Mouse (Mus musculus) liver, embryonic 12.5 days (tissue): ENCODE measurements around the gene 1700017B05Rik. TPM values are rescaled to one million over a fixed set of nuclear protein-coding genes. Genes with fewer than 3 reads are reported as not detected.

Experiments used
- ATAC-seq: fragments of 200-750 bp; cut with Nextera tagmentation; 2 replicates; pipeline ENCODE4 v1.8.0; 2017; ENCODE audit warnings: moderate number of reproducible peaks, mild to moderate bottlenecking, moderate library complexity
- H3K27ac ChIP-seq: fragments of 300-500 bp; sonication (generic); 2 replicates; pipeline ENCODE4 v1.5.1; 2016; ENCODE audit warnings: mild to moderate bottlenecking
- H3K27me3 ChIP-seq: fragments of 300-500 bp; sonication (generic); replicated peaks from 2 replicates; pipeline ENCODE4 v1.6.1; 2016; ENCODE audit warnings: mild to moderate bottlenecking, moderate library complexity
- H3K36me3 ChIP-seq: fragments of 300-500 bp; sonication (generic); 2 replicates; pipeline ENCODE4 v1.6.1; 2016; ENCODE audit warnings: mild to moderate bottlenecking, moderate library complexity
- H3K4me1 ChIP-seq: fragments of 300-500 bp; sonication (generic); 2 replicates; pipeline ENCODE4 v1.6.1; 2016
- H3K4me2 ChIP-seq: fragments of 300-500 bp; sonication (generic); 2 replicates; pipeline ENCODE4 v1.6.1; 2016; ENCODE audit warnings: mild to moderate bottlenecking, moderate library complexity
- H3K4me3 ChIP-seq: fragments of 300-500 bp; sonication (generic); 2 replicates; pipeline ENCODE4 v1.5.1; 2016; ENCODE audit warnings: mild to moderate bottlenecking, moderate library complexity
- H3K9ac ChIP-seq: fragments of 300-500 bp; sonication (generic); 2 replicates; pipeline ENCODE4 v1.6.1; 2016; ENCODE audit warnings: mild to moderate bottlenecking, moderate library complexity
- H3K9me3 ChIP-seq: fragments of 300-500 bp; sonication (generic); replicated peaks from 2 replicates; pipeline ENCODE4 v1.6.1; 2016; ENCODE audit warnings: mild to moderate bottlenecking, moderate library complexity
- WGBS: fragments of 180-500 bp; shearing (Covaris S2); methylation state at CpG from one replicate; pipeline ENCODE4 v1.1.7; 2016; ENCODE audit not compliant: insufficient replicate concordance; 5-methylcytosine and 5-hydroxymethylcytosine counted together
- polyA plus RNA-seq: library from polyadenylated mRNA; unstranded; fragments of >200 nt; fragmentation: Nextera tagmentation; extraction: Ambion mirVana; gene quantifications from 2 replicates; pipeline ENCODE4 v1.2.1, GENCODE M21; 2016

The 1700017B05Rik gene
- polyA plus RNA-seq, 1 experiment from 2014 or later: 23.4 TPM

- H3K27ac ChIP-seq: no peak overlapping the region
- H3K4me2 ChIP-seq: no peak overlapping the region
- no peak for ATAC-seq
- no peak overlapping the region for H3K9ac ChIP-seq
- H3K4me1 ChIP-seq: peaks cover 58% of the 10 kb centered on the region
- H3K4me3 ChIP-seq: no peak overlapping the region
- 0 out of 2 replicates have a peak, but pooled peaks cover 4% of the 10 kb centered on the region for H3K27me3 ChIP-seq
- no peaks in the 10 kb centered on the region for H3K9me3 ChIP-seq
- H3K36me3 ChIP-seq: no peaks in the 10 kb centered on the region
- WGBS: 57% methylated on average over 3 of the region's 3 CpGs
Measured at GRCm38 (mm10) chr9:57295666-57296065, 33.3 kb upstream of the 1700017B05Rik start.

GRCm38 (mm10) chr9:57294905-57295304 is 32.5 kb upstream of the 1700017B05Rik start:
- H3K36me3 ChIP-seq: no peaks in the 10 kb centered on the region
- H3K4me3 ChIP-seq: no peak overlapping the region
- no peak overlapping the region for H3K4me2 ChIP-seq
- no peak overlapping the region for H3K9ac ChIP-seq
- H3K4me1 ChIP-seq: peaks cover 51% of the 10 kb centered on the region
- ATAC-seq: no peak
- no peaks in the 10 kb centered on the region for H3K9me3 ChIP-seq
- 0 out of 2 replicates have a peak, but pooled peaks cover 4% of the 10 kb centered on the region for H3K27me3 ChIP-seq
- H3K27ac ChIP-seq: peak overlapping the region; percentile 11; the same call in 1 of the 2 replicates
- 53% methylated on average over 3 of the region's 3 CpGs for WGBS

GRCm38 (mm10) chr9:57287183-57287582 is 24.8 kb upstream of the 1700017B05Rik start:
- ATAC-seq: peak; percentile 50; the same call in 1 of the 2 replicates
- Histone ChIP-seq H3K9ac (no peak overlapping the region), H3K27me3 (peaks cover 20% of the 10 kb centered on the region), H3K27ac (no peak overlapping the region), H3K36me3 (no peaks in the 10 kb centered on the region), H3K4me3 (no peak overlapping the region), H3K4me2 (no peak overlapping the region), H3K4me1 (peaks cover 9% of the 10 kb centered on the region; the same call in 1 of the 2 replicates), H3K9me3 (no peaks in the 10 kb centered on the region)
- 70% methylated on average over 6 of the region's 6 CpGs for whole genome bisulfite sequencing

- no peak overlapping the region for H3K9ac ChIP-seq
Measured at GRCm38 (mm10) chr9:57283311-57283710, 20.9 kb upstream of the 1700017B05Rik start.

GRCm38 (mm10) chr9:57282686-57283085 is 20.3 kb upstream of the 1700017B05Rik start:
- H3K4me3 ChIP-seq: no peak overlapping the region
- H3K9me3 ChIP-seq: no peaks in the 10 kb centered on the region
- no peak overlapping the region for H3K4me2 ChIP-seq
- 59% methylated on average over 3 of the region's 3 CpGs for WGBS
- no peak for ATAC-seq
- no peaks in the 10 kb centered on the region for H3K36me3 ChIP-seq
- no peak overlapping the region for H3K27ac ChIP-seq
- no peak overlapping the region for H3K9ac ChIP-seq
- H3K4me1 ChIP-seq: peaks cover 36% of the 10 kb centered on the region
- peaks cover 40% of the 10 kb centered on the region for H3K27me3 ChIP-seq

More at GRCm38 (mm10) chr9:57283311-57283710, 20.9 kb upstream of the 1700017B05Rik start:
- Histone ChIP-seq H3K4me3 (no peak overlapping the region), H3K27me3 (peaks cover 40% of the 10 kb centered on the region), H3K4me2 (no peak overlapping the region), H3K9me3 (no peaks in the 10 kb centered on the region), H3K36me3 (no peaks in the 10 kb centered on the region), H3K4me1 (peaks cover 31% of the 10 kb centered on the region), H3K27ac (no peak overlapping the region)
- 62% methylated on average over 4 of the region's 4 CpGs for WGBS
- ATAC-seq: no peak

GRCm38 (mm10) chr9:57281549-57281948 is 19.1 kb upstream of the 1700017B05Rik start:
- peak; percentile 63 for ATAC-seq

GRCm38 (mm10) chr9:57279441-57279840 is 17.0 kb upstream of the 1700017B05Rik start:
- WGBS: 54% methylated on average over 4 of the region's 4 CpGs
- Histone ChIP-seq H3K36me3 (no peaks in the 10 kb centered on the region), H3K27me3 (peaks cover 47% of the 10 kb centered on the region), H3K4me1 (peaks cover 40% of the 10 kb centered on the region), H3K4me2 (no peak overlapping the region), H3K27ac (no peak overlapping the region), H3K9me3 (no peaks in the 10 kb centered on the region), H3K9ac (no peak overlapping the region), H3K4me3 (no peak overlapping the region)
- no peak for ATAC-seq

More at GRCm38 (mm10) chr9:57281549-57281948, 19.1 kb upstream of the 1700017B05Rik start:
- H3K27ac ChIP-seq: no peak overlapping the region
- H3K9ac ChIP-seq: peak overlapping the region; percentile 5; the same call in 1 of the 2 replicates
- H3K4me1 ChIP-seq: peaks cover 40% of the 10 kb centered on the region
- H3K9me3 ChIP-seq: no peaks in the 10 kb centered on the region
- H3K4me3 ChIP-seq: no peak overlapping the region
- peak overlapping the region; percentile 49 for H3K4me2 ChIP-seq
- WGBS: 21% methylated on average over 20 of the region's 20 CpGs
- peaks cover 40% of the 10 kb centered on the region for H3K27me3 ChIP-seq
- H3K36me3 ChIP-seq: no peaks in the 10 kb centered on the region

GRCm38 (mm10) chr9:57278268-57278667 is 15.9 kb upstream of the 1700017B05Rik start:
- Histone ChIP-seq H3K4me3 (no peak overlapping the region), H3K9ac (no peak overlapping the region), H3K36me3 (no peaks in the 10 kb centered on the region), H3K9me3 (no peaks in the 10 kb centered on the region), H3K27me3 (peaks cover 52% of the 10 kb centered on the region), H3K4me1 (peaks cover 51% of the 10 kb centered on the region), H3K27ac (no peak overlapping the region), H3K4me2 (no peak overlapping the region)
- 21% methylated on average over 4 of the region's 4 CpGs for WGBS
- ATAC-seq: 0 out of 2 replicates have a peak, but pooled peaks have one; percentile 30

GRCm38 (mm10) chr9:57276311-57276710 is 13.9 kb upstream of the 1700017B05Rik start:
- Histone ChIP-seq H3K9me3 (no peaks in the 10 kb centered on the region), H3K36me3 (no peaks in the 10 kb centered on the region), H3K4me1 (peaks cover 53% of the 10 kb centered on the region), H3K27ac (no peak overlapping the region), H3K4me2 (no peak overlapping the region), H3K9ac (no peak overlapping the region), H3K4me3 (no peak overlapping the region), H3K27me3 (peaks cover 52% of the 10 kb centered on the region)
- no peak for ATAC-seq

GRCm38 (mm10) chr9:57273805-57274494 is 11.5 kb upstream of the 1700017B05Rik start:
- H3K4me2 ChIP-seq: no peak overlapping the region
- no peak for ATAC-seq
- no peak overlapping the region for H3K27ac ChIP-seq
- no peak overlapping the region for H3K4me3 ChIP-seq
- no peak overlapping the region for H3K9ac ChIP-seq
- peaks cover 53% of the 10 kb centered on the region for H3K4me1 ChIP-seq
- no peaks in the 10 kb centered on the region for H3K36me3 ChIP-seq
- no peaks in the 10 kb centered on the region for H3K9me3 ChIP-seq
- H3K27me3 ChIP-seq: peaks cover 64% of the 10 kb centered on the region
- WGBS: 41% methylated on average over 6 of the region's 6 CpGs

GRCm38 (mm10) chr9:57272902-57273804 is 10.7 kb upstream of the 1700017B05Rik start:
- no peaks in the 10 kb centered on the region for H3K36me3 ChIP-seq
- peaks cover 53% of the 10 kb centered on the region for H3K4me1 ChIP-seq
- H3K4me2 ChIP-seq: no peak overlapping the region
- no peak overlapping the region for H3K27ac ChIP-seq
- H3K27me3 ChIP-seq: peaks cover 65% of the 10 kb centered on the region
- no peak for ATAC-seq
- H3K4me3 ChIP-seq: no peak overlapping the region
- 16% methylated on average over 8 of the region's 8 CpGs for WGBS
- H3K9me3 ChIP-seq: no peaks in the 10 kb centered on the region
- no peak overlapping the region for H3K9ac ChIP-seq
